Mouse (Mus musculus) v-Abl transformed pro-B cells (cell line): ENCODE measurements around the gene Kcnk5.

ENCODE experiments used
- in situ Hi-C, 2 experiments: fragments of 400-800 bp; cut with MboI; formaldehyde crosslinking; loops; one replicate each; pipeline ENCODE4 v1.15.1; 2025; ENCODE audit not compliant: unreplicated experiment in 2 of 2

Kcnk5 gene

DNA sequence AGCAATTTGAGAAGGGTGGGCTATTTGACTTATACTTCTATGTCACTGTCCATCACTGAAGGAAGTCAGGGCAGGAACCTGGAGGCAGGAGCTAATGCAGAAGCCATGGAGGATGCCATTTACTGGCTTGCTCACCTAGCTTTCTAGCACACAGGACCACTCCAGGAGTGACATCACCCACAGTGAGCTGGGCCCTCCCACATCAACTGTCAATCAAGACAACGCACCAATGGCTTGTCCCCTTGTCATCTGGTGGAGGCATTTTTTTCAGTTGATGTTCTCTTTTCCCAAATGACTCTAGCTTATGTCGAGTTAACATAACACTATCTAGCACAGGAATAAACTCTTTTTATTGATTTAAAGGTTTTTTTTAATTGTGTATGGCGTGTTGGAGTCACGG is 12.4 kb downstream of the Kcnk5 start:
- in situ Hi-C loops, result no loop called here

GRCm38 (mm10) chr14:20168478-20168877 is 13.1 kb downstream of the Kcnk5 start:
- in situ Hi-C loops, result no loop called here

- in situ Hi-C loops, result no loop called here
Measured at GRCm38 (mm10) chr14:20168054-20168453, 13.6 kb downstream of the Kcnk5 start.

GRCm38 (mm10) chr14:20165413-20165812 is 16.2 kb downstream of the Kcnk5 start:
- in situ Hi-C loops, result no loop called here

DNA sequence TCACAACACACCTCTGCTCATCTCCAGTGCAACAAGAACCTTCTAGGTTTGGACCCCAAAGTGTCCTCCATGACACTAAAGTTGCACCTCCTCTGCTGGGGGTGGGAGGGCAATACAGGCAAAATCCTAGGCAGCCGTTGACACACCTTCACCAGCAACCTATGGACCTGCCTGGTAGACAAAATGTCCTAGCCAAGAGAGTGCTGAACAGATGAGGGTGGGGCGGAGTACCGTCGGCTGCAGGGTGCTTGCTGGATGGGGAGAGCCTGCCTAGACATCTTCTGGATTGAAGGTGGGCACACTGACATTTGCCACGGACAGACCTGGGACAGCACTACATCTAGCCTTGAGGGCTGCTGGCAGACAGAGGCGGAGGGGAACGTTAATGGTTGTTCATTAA is 17.2 kb downstream of the Kcnk5 start:
- in situ Hi-C loops, result no loop called here

DNA sequence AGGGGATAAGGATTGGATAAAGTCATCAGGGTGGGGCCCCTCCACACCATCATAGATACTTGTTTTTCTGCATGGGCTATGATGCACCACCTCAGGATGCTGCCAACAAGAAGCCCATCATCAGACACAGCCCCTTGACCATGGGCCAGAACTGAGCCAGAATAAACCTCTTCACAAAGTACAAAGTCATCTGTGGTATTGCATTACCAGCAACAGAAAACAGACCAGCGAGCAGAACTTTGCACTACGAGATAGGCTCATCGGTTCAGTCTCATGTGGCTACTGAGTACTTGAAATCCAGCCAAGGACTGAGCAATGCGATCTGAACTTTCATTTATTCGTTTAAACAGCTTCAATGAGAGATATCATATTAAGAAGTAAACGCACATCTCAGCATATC is 18.9 kb downstream of the Kcnk5 start:
- in situ Hi-C loops, result no loop called here

DNA sequence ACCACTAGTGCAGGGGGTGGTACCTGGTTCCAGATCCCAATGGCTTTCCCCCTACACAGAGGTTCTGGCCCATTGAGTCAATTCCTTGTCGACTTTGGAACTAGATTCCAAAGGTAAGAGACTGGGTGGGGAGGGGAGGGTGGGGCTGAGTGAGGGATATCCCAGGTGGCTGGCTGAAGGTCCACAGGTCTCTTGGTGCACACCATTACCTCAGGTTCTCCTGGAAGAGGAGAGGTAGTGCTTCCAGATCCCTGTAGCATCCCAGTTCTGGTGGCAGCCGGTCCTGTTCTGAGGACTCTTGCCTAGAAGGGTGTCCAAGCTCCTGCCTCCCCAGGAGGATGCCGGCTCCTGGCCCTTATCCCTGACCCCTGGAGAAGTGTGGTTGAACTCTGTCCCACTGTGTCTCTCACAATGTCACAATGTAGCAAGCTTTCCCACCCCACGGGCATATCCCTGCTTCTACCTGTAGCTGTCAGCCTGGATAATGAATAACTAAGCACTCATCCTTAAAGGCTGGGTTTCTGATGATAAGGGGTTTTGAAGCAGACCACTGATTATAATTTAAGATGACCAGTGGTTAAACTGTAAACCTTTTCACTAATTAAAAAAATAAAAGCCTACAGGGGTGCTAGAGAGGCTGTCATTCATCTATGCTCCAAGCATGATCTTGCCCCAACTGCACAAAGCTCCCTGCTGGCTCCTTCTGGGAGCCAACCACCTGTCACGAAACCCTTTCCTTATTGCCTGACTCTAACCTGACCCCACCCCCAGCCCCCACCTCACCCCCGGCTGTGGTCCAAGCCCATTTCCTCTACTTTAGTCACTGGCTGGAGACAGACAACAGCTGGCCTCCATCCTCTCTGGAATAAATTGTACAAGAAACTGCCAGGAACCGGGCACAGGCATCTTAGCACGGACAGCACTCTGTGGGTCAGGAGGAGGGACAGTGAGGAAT is 22.6 kb downstream of the Kcnk5 start:
- in situ Hi-C loops, result no loop called here

DNA sequence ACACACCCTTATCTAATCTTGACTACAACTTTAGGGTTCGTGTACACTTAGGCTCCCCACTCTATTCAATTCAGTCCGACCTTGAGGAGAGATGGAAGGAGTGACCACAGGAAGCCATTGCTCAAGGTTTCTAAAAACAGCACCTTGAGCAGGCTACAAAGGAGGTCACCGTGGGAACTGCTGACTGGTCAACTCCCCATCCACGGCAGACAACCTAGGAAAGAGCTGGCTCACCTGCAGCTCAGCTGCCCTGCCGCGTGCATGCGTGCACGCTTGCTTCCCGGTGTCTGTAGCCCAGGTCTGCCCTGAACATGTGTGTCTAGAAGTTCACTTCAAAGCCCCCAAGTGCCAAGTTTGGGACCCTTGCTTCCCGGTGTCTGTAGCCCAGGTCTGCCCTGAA is 24.0 kb downstream of the Kcnk5 start:
- in situ Hi-C loops, result no loop called here

DNA sequence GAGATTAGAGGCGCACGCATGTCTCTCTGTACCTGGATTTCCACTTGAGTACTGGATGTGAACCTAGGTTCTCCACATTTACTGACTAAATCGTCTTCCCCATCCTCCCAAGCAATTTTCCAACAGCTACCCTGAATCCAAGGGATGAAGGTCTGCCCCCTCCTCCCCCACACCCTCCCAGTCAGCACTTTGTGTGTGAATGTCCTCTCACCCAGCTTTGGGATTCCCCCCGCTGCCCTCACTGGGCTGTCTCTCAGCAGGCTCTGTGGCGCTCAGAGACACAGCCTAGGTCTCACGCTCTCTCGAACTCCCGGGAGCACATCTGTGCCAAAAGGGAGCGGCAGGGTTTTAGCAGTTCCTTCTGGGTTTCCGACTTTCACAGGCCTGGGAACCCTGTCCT is 25.9 kb downstream of the Kcnk5 start:
- in situ Hi-C loops, result no loop called here

DNA sequence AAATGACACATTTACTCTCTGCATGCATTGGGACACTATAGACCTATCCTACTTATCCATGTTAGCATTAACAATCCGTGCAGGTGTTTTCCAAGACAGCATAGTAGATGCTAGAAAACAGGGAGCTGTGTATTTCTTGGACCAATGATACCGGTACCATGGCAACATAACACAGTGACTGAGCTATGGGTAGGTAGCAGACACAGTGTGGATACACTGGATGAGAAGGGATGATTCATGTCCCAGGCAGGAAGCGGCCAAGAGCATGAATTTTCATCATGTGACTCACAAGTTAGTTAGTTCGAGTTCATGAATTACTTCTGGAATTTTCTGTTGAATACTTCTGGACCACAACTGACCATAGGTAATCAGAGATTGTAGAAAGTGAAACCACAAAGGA is 26.7 kb downstream of the Kcnk5 start:
- in situ Hi-C loops, result no loop called here

DNA sequence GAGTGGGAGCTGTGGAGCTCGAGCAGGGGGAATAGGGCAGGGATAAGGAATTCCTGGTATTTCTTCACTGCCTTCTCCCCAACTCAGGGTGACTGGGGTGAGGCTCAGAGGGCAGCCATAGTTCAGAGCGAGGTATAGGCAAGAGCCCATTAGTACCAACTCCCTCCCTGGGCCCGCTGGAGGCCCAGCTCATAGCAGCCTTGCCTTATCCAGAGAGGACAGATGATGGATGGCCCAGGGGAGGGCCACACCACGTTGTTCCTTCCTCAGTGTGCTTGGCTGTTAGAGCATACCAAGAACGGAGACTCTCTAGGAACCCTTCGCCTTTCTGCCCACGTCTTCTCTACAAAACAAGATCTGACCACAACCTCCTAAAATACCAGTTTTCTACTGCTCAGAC is 27.4 kb downstream of the Kcnk5 start:
- in situ Hi-C loops, result no loop called here

- in situ Hi-C loops, result no loop called here
Measured at GRCm38 (mm10) chr14:20149127-20150080, 32.2 kb downstream of the Kcnk5 start.

GRCm38 (mm10) chr14:20148514-20148913 is 33.1 kb downstream of the Kcnk5 start:
- in situ Hi-C loops, result no loop called here

GRCm38 (mm10) chr14:20147854-20148253 is 33.8 kb downstream of the Kcnk5 start:
- in situ Hi-C loops, result no loop called here

GRCm38 (mm10) chr14:20144093-20144492 is 37.5 kb downstream of the Kcnk5 start:
- in situ Hi-C loops, result no loop called here

GRCm38 (mm10) chr14:20138484-20139355 is 42.9 kb downstream of the Kcnk5 start, which contains the start of gene Saysd1:
Gene Saysd1 (minus strand): TSS chr14:20138534.
- in situ Hi-C loops, result no loop called here

DNA sequence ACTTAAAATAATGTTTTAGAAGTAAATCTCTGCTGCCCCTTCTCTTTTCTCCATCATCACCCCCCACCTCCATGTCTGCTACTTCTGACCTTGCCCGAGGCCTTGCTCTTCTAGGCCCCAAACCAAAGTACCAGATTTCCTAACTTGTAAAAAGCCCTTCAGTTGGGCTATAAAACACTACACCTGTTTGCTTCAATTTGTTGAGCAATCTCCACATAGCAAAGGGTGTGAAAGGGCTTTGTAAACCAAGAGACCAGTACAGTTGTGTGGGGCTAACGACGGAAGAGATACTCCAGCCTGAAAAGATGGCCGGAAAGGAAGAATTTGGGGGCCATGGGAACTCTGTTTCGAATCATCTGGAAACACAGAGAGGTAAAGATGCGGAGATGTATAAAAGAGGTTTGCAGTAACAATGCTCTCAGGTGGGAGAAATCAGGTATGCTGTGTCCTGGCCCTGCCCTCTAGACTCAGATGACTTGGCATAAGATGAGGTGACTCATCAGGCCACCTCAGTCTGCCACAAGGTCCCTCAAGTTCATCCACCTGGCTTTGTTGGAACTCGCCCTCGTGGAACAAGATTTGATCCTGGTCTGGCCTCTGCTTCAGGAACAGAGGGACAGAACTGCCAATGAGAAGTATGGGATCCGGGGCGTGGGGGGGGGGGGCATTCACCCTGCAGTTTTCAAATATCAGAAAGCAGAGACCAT is 46.5 kb downstream of the Kcnk5 start:
- in situ Hi-C loops, result no loop called here

DNA sequence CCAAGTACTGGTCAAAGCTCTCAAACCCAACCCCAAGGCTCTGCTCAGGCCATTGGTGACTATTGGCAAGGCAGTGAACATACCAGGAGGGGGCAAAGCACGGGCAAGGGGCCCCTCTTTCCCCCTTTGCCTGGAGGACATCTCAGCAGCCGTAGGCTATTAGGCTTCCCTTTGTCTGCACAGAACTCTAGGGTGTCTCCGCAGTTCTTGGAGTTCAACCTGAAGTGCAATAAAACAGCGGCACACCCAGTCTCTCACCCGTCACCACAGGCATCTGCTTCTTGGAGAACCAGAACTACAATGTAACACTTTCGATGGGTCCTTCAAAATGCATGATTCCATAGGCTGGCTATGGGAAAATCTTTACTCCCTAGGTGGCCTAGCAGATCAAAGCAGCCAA is 53.4 kb downstream of the Kcnk5 start:
- in situ Hi-C loops, result no loop called here

GRCm38 (mm10) chr14:20127406-20128087 is 54.1 kb downstream of the Kcnk5 start:
- in situ Hi-C loops, result no loop called here
